Mouse (Mus musculus): ENCODE results near the gene Gm10198.

Gm10198 gene

DNA sequence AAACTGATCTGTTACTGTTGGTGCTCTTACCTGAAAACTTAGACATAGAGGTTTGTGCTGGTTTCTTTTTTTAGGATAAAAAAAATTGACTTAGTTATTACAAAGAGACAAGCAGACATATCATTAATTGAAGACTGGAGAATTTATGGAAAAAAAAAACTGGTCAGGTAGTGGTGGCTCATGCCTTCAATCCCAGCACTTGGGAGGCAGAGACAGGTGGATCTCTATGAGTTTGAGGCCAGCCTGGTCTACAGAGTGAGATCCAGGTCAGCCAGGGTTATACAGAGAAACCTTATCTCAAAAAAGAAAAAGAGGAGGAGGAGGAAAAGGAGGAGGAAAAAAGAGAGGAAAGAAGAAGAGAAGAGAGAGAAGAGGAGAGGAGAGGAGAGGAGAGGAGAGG is at the start of gene Gm10198:
TSS of gene Gm10198 (plus strand) at position 301 of the 400 bp plus-strand sequence.
- no peak for DNase-seq (ENCODE audit: low read depth, low spot score)

DNA sequence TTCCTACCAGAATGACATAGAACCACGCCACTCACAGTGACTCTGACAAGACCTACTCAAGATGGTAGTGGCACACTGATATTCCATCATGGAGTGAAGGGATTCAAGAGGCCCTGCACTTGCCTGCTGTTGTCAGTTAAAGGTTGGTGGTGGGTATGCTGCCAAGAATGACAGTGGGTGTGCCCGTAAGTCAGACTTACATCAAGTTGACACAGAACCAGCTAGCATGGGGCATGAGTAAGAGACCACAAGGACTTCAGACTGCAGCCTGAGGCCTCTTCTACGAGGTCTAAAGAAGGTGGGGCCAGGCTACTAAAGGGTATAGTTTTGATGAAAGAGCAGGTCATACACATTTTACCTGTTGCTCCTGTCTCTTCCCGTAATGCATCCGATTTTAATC is 47.3 kb upstream of the Gm10198 start:
- no peak for DNase-seq (ENCODE audit: low read depth, low spot score)

DNA sequence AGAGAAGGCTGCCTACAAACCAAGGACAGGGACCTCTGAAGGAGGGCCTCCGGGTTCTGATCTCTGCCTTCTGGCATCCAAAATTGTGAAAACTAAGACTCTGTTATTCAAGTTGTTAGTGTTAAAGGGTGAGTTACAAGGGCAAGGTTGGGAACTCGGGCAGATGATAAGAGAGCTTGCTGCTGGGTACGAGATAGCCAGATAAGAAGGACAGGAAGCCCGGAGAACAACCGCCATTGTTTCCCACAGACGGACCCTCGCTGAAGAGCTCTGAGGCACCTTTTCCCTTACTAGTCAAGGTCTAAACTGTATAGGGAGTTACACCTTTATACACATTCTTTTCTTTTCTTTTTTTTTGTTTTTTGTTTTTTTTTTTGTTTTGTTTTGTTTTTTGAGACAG is 39.8 kb upstream of the Gm10198 start:
- peak; percentile 21 for DNase-seq (ENCODE audit: low read depth, low spot score)

DNA sequence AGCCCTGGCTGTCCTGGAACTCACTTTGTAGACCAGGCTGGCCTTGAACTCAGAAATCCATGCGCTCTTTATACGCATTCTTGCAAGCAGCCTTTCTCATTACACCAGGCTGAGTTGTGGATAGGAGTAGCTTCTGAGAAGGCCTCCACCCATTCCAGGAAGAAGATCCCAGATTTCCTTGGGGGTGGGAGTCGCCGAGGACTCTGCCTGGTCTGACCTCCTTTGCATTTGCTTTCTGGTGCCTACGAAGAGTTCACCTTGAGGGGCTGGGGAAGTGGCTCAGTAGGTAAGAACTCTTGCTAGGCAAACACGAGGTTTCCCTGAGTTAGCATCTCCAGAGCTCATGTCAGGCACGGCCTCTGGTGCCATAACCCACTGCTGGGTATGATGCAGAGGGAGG is 39.4 kb upstream of the Gm10198 start:
- DNase-seq (ENCODE audit: low read depth, low spot score), result peak; percentile 94

DNA sequence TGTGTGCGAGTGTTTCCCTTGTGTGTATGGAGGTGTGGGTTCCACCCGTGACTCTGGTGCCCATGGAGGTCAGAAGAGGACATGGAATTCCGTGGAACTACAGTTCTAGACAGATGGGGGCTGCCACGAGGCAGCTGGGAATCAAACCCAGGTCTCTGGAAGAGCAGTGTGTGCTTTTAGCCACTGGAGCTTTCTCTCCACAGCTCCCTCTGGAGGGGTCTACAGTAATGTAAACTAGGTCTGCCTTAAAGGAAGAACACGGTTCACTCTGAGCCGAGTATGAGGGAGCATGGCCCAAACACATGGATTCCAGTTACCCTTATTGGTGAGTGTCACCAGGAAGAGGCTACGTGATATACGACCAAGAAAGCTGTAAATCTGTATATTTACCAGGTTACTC is 38.6 kb upstream of the Gm10198 start:
- DNase-seq (ENCODE audit: low read depth, low spot score), result peak; percentile 88

DNA sequence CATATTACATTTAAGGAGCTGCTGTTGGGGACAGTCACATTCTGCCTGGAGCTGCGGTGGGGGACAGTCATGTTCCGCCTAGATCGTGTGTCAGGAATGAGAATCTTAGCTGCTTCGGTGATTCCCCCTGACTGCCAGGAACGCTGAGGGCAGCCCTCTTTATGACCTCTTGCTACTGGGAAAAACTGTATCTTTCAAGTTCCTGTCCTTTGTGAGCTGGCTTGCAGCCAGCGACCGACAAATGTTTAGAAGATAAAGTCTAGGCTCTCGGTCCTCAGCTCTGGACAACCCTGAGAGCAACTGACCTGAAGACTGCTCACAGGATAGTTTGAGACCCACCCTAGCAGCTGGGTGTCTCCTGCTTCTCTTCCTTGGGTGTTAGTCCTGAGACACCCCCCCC is 37.3 kb upstream of the Gm10198 start:
- no peak for DNase-seq (ENCODE audit: low read depth, low spot score)

DNA sequence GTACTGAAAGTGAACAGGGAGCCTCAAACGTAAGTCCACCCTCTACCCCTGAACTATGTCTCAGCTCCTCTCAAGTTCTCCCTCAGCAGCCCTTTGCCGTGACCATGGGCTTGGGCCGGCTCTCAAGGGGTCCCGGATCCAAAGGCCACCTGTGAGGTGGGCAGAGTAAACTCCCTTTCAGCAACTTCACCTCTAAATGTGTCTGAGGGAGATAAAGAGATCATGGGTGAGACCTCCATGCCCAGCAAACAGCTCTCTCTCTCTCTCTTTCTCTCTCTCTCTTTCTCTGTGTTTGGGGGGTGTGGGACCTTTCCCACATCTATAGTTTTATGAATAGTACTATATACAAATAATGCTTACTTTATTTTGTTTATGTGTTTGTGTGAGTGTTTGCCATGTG is 36.2 kb upstream of the Gm10198 start:
- DNase-seq (ENCODE audit: low read depth, low spot score), result no peak

DNA sequence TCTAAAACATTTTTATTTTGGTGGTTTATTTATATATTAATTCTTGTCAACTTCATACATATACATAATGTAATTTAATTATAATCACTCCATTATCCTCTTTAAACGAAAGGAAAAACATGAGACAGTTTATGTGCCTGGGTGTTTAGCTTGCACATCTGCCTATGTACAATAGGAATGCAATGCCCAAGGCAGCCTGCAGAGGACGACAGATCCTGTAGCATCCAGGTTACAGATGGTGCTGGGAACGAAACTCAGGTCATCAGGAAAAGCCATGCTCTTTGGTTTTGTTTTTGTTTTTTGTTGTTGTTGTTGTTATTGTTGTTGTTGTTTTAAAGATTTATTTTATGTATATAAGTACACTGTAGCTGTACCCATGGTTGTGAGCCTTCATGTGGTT is 32.4 kb upstream of the Gm10198 start:
- DNase-seq (ENCODE audit: low read depth, low spot score), result no peak

DNA sequence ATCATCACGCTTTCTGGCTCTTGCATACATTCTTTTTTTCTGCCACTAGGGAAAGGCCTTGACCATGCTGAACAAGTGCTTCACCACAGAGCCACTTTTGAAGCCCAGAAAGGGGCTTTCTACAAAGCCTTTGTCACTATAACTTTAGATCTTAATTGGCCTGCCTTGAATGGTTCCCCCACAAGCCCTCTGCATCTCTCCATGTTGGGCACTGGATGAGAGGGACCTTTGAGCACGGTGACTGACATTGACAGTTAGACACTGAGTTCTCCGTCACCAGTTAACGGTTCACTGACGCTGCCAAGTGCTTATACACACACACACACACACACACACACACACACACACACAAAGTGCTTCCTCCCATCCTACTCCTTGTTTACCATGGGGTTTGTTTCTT is 30.0 kb upstream of the Gm10198 start:
- no peak for DNase-seq (ENCODE audit: low read depth, low spot score)

DNA sequence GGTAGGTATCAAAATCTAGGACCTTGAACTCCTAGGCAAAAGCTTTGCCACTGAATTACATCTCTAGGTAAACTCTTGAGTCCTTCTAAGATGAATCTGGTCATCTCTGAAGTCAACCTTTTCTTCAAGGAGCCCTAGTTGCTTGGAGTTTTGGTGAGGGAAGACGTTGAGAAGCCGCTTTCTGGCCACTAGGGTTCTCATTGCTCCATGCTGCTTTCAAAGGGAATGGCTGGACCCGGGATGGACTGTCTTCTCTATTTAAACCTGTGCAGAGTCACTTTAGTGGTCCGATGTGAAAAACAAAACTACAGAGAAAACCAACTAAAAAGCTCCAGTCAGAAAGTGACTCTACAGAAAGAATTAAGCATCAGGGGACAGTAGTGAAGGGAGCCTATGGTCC is 18.4 kb upstream of the Gm10198 start:
- DNase-seq (ENCODE audit: low read depth, low spot score), result peak; percentile 40

DNA sequence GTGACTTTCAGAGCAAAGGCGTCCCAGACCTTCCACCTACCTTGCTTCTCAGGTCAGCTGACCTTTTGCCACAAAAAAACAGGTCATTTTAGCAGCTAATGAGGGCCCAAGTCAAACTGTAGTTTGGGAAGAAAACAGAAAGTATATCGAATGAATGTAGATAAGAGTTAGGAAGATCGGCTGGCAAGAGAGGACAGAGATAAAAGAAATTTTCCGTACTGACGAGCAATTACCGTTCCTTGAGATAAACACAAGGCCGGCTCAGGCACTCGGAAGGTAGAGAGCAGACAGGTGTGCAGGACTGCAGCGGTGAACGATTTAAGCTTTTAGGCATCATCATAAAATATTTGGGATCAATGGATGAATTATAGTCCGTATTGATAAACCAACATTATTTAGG is 15.4 kb upstream of the Gm10198 start:
- DNase-seq (ENCODE audit: low read depth, low spot score), result no peak

DNA sequence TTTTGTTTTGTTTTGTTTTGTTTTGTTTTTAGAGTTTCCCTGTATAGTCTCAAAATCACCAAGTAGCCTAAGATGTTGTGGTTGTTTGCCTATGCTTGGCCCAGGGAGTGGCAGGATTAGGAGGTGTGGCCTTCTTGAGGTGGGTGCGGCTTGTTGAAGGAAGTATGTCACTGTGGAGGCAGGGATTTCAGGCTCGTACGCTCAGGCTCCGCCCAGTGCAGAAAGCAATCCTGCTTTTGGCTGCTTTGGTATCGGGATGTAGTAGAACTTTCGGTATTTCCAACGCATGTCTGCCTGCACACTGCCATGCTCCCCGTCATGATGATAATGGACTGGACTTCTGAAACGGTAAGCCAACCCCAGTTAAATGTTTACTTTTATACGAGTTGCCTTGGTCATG is 12.5 kb upstream of the Gm10198 start:
- DNase-seq (ENCODE audit: low read depth, low spot score), result peak; percentile 74

DNA sequence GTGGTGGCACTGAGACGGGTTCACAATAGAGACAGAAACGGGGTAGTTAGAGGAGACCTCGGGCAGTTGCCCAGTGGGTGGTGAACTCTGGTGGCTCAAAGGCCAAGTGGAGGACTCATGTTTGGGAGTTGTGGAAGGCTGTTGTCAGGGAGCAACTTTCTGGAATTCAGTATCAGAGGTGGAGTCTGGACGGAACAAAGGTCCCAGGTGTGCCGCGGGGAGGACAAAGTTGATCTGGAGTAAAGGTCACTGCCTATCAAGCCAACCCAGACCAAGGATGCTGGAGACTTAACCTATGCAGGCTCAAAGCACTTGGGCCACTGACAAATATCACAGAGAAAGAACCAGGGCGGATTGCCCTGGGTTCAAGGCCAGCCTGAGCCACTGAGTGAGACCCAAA is 5.5 kb downstream of the Gm10198 start:
- DNase-seq (ENCODE audit: low read depth, low spot score), result no peak

DNA sequence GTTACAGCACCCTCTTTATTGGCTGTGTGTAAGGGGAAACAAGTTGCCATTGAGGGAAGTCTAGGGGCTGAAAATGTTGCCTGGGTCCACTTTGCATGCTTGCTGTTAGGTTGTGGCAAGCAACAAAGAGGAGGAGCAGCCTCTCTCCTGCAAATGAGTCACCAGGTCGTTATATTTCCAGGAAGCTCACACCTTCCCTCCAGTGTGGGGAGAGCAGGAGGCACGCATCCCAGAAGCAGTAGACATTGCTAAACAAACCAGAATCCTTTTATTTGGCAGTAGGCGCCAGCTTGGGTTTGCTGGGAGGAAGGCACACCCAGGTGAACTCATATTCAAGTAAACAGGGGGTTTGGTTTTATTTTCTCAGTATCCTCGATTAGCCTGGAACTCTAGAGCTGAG is 8.8 kb downstream of the Gm10198 start:
- DNase-seq (ENCODE audit: low read depth, low spot score), result no peak

DNA sequence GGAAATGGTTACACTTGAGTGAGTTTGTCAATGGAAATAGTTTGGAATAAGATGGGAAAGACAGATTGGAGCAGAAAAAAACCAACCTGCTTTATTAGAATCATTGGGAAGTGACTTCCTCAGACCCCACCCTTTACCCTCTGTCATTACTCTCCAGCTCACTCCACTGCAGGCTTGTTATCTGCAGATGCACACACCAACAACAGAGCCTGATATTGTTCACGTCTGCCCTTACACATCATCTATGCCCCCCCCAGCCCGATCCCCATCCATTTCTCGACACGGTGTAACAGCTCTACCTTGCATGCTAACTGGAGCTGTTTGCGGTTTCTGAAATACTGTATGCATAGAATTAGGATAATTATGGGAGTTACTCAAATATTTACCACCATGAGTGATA is 12.2 kb downstream of the Gm10198 start:
- DNase-seq (ENCODE audit: low read depth, low spot score), result no peak

DNA sequence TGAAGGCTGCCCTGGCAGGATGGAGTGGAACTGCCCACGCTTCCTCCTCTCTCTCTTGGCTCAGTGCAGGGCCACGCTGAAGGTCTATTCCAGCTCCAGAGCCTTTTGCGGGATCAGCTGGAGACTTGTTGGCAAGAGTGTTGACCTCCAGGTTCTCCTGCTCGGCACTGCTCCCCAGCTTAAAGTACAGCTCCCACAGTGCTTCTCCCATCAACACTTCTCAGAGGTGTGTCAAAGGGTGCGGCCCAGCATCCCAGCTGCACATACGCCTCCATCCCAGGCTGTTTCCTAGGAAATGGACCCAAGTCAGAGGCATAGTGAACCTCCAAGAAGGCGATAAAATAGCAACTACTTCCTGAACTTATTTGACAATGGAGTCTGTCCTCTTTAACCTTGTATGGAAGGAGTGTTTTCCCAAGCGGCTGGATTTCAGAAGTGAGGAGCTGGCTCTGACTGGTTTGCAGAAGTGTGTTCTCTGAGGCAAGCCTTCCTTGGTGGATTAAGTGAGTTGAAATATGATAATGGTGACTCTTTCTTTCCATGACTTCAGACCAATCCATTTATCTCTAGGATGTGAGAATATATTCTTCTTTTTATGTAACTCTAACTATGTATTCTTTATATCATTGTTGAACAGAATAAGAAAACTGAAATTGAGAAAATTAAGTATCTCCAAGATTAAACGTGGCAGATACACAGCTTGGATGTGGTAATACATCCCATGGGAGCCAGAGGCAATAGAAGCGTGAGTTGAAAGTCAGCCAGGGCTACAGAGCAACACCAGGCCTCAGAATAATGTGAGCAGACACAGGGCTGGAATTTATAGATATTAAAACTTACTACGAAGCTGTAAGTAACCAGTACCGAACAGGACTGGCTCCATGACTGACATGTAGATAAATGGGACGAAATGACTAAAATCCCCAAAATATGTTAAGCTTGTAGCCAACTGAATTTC is 23.9 kb downstream of the Gm10198 start:
- peak; percentile 41 for DNase-seq (ENCODE audit: low read depth, low spot score)

DNA sequence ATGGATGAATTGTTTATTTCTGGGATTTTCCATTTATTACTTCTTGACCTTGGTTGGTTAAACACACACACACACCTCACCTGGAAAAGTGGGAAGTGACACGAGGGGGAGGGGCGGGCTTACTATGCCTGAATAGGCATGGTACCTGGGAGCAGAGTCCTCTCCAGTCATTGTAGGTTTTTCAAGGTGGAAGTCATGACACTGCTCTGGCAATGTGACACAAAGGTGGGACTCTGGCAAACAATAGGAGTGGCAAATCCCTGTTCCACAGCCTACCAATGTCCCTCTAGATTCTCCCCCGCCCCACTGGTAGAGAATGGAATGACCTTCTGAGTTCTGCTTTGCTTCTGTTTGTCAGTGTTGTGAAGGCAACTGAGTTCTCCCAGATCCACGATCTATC is 27.8 kb downstream of the Gm10198 start:
- no peak for DNase-seq (ENCODE audit: low read depth, low spot score)

DNA sequence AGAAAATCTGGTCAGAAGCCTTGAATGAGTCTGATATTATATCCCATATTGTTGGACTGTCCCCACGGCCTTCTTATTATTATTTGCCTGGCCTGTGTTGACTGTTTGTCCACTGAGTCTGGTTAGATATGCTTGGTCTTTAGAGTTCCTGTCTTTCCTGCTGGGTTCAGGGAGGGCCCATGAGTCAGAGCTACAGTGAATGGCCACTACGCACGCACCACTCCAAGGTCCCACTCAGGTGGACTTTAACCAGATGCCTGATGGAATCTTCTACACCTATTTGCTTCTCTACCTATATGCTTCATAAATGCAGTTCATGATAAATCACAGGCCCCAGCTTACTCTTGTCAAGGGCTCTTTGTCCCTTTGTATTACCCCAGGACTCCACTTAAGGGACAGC is 29.8 kb downstream of the Gm10198 start:
- DNase-seq (ENCODE audit: low read depth, low spot score), result no peak

DNA sequence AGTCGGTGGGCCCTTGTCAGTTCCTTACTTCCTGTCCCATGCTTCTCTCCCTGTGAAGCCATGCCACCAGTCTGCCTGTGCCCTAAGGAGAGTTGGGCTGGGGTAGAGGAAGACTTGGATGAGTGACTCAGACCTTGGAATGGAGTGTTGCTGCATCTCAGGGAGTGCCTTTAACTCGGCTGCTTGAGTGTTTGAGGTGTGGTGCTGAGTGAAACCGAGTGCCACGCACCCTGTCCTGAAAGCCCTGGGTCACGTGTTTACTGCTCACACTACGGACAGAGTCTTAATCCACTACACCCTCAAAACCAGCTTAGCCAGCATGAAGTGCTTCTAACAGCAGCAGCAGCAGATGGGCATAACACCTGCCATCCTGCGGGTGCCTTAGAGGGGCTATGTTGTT is 30.5 kb downstream of the Gm10198 start:
- DNase-seq (ENCODE audit: low read depth, low spot score), result no peak

DNA sequence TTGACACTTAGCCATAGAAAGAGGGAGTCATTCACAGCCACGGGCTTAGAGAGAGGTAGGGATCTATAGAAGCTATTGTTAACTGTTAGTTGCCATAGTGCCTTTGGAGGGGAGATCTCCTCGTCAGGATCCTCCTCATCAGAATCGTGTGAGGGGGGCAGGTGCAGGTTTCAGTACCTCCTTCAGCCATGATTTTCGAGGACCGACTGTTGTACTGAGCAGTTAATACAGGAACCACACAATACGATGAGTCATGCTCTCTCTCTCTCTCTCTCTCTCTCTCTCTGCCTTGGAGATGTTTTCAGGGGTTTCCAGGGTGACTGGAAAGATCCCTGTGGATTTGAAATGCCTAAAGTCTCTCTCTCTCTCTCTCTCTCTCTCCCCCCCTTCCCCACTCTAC is 31.5 kb downstream of the Gm10198 start:
- DNase-seq (ENCODE audit: low read depth, low spot score), result no peak

DNA sequence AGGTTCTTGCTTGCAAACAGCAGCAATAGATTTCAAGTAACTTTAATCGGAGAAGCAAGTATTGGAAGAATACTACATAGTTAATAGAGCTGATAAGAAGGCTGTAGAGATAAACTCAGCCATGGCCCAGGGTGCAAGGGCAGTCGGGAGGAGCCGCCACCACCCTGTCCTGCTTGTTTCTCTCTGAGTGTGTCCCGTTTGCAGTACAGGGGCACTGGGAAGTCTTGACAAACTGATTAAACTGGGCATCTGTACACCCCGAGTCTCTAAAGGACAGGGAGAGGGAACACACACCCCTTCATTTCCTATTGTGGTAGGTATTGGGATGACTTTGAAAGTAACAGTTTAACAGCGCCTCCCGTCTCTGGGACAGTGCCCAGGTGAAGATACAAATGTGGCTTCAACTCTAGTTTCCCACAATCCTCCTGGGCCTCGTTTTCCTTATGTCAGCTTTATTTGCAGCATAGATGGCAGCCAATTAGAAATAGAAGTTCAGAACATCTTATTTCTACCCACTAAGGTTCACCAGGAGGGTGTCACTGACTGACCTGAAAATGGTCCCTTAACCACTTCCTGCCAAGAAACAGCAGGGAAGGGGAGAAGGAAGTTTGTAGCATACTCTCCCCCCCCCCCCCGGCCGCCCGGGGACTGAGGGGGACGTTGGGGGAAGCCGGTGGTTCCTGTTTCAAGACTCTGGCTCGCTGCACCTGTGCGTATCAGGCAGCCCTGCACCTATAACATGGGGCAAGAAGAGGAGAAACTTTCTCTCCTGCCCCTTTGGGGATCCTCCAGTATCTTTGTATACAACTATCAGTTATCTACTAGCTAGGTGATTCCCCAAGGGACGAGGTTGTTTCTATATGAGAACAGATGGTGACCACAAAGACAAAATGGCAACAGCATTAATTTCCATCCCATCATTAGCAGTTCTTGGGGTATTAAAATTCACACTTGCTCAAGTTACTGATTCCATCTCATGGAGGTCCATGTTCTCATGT is 41.9 kb downstream of the Gm10198 start:
- DNase-seq (ENCODE audit: low read depth, low spot score), result no peak

DNA sequence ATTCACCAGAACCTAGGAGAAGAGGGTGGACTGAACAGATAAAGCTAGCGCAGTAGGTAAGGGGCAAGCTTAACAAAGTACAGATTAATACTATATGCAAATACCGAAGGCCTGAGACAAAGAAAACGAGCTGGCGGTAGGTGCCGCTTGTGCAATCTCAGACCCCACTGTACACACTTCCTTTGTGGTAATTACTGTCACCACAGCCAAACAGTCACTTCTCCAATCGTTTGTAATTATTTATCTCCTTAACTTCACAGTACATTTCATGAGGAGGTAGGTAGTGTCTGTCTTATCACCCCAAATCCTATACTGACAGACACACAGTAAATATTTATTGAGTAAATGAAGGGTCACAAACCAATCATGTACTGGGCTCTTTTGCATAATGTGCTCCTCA is 47.7 kb downstream of the Gm10198 start:
- no peak for DNase-seq (ENCODE audit: low read depth, low spot score)

Measured in ES-CJ7 (cell line).